Mouse (Mus musculus) layer of hippocampus, postnatal 25 days (tissue): ENCODE measurements at regions not wholly inside any gene's neighbourhood (a gene's known extent, or its start where the extent isn't known, plus 50 kb on each side); places are given as distances from the start of the nearest gene placed in this dataset.

Source experiments
- DNase-seq, 2 experiments: peaks; one replicate each; pipeline ENCODE4 v3.0.0; 2022; ENCODE audit warnings: mixed read lengths in 2 of 2, low spot score in 1 of 2; ENCODE audit errors: extremely low spot score in 1 of 2

- DNase-seq, result peak in 1 of 2 experiments; percentile 8
Measured at GRCm38 (mm10) chr6:133904501-133904900, 50.9 kb upstream of the Kap start.

GRCm38 (mm10) chr6:133934667-133935066 lies 81.1 kb upstream of the Kap start:
- no peak for DNase-seq

- no peak for DNase-seq
Measured at GRCm38 (mm10) chr6:133935671-133936070, 82.1 kb upstream of the Kap start.

GRCm38 (mm10) chr6:133959902-133960634 lies 75.4 kb upstream of the Etv6 start:
- DNase-seq, result no peak

- peak; percentile 37 to 85 for DNase-seq
Measured at GRCm38 (mm10) chr6:133960713-133961112, 74.8 kb upstream of the Etv6 start.

GRCm38 (mm10) chr6:133962641-133963040 lies 72.9 kb upstream of the Etv6 start:
- no peak for DNase-seq

GRCm38 (mm10) chr6:133963264-133963663 lies 72.2 kb upstream of the Etv6 start:
- DNase-seq, result no peak

GRCm38 (mm10) chr6:133967286-133967685 lies 68.2 kb upstream of the Etv6 start:
- DNase-seq, result no peak

GRCm38 (mm10) chr6:133972054-133972705 lies 63.3 kb upstream of the Etv6 start:
- DNase-seq, result no peak

GRCm38 (mm10) chr6:133973205-133973838 lies 62.2 kb upstream of the Etv6 start:
- no peak for DNase-seq

GRCm38 (mm10) chr6:133975951-133976350 lies 59.5 kb upstream of the Etv6 start:
- no peak for DNase-seq

GRCm38 (mm10) chr6:133976854-133977253 lies 58.6 kb upstream of the Etv6 start:
- no peak for DNase-seq

- no peak for DNase-seq
Measured at GRCm38 (mm10) chr6:133983804-133984514, 51.5 kb upstream of the Etv6 start.

GRCm38 (mm10) chr6:133984666-133985355 lies 50.7 kb upstream of the Etv6 start:
- no peak for DNase-seq
